Mouse (Mus musculus) forebrain, embryonic 16.5 days (tissue): ENCODE measurements around the gene Gm13102. TPM values are rescaled to one million over a fixed set of nuclear protein-coding genes. Genes with fewer than 3 reads are reported as not detected.
"Not testable (repeated sequence)": the region's sequence is repeated elsewhere in the genome, so short reads cannot be mapped to it uniquely, and the experiment has no call there.

ENCODE experiments used
- ATAC-seq: fragments of 200-750 bp; cut with Nextera tagmentation; 2 replicates; pipeline ENCODE4 v1.8.0; 2017; ENCODE audit warnings: mild to moderate bottlenecking, moderate library complexity
- H3K27ac ChIP-seq: fragments of 300-500 bp; sonication (generic); 2 replicates; pipeline ENCODE4 v1.5.1; 2014; ENCODE audit warnings: low read length, control low read depth
- H3K27me3 ChIP-seq: fragments of 300-500 bp; sonication (generic); replicated peaks from 2 replicates; pipeline ENCODE4 v1.6.1; 2014; ENCODE audit warnings: low read length; ENCODE audit not compliant: control insufficient read depth, insufficient read depth
- H3K36me3 ChIP-seq: fragments of 300-500 bp; sonication (generic); 2 replicates; pipeline ENCODE4 v1.6.1; 2014; ENCODE audit not compliant: control insufficient read depth, insufficient read depth
- H3K4me1 ChIP-seq: fragments of 300-500 bp; sonication (generic); replicated peaks from 2 replicates; pipeline ENCODE4 v1.6.1; 2014; ENCODE audit warnings: low read length; ENCODE audit not compliant: control insufficient read depth, insufficient read depth
- H3K4me2 ChIP-seq: fragments of 300-500 bp; sonication (generic); 2 replicates; pipeline ENCODE4 v1.6.1; 2014; ENCODE audit warnings: mild to moderate bottlenecking, low read length, control low read depth
- H3K4me3 ChIP-seq: fragments of 300-500 bp; sonication (generic); replicated peaks from 2 replicates; pipeline ENCODE4 v1.5.1; 2014; ENCODE audit warnings: mild to moderate bottlenecking, low read length, control low read depth
- H3K9ac ChIP-seq: fragments of 300-500 bp; sonication (generic); replicated peaks from 2 replicates; pipeline ENCODE4 v1.6.1; 2014; ENCODE audit warnings: low read depth, low read length, control low read depth
- H3K9me3 ChIP-seq: fragments of 300-500 bp; sonication (generic); 2 replicates; pipeline ENCODE4 v1.6.1; 2016; ENCODE audit warnings: low read length; ENCODE audit not compliant: control insufficient read depth
- WGBS: fragments of 180-500 bp; shearing (Covaris S2); extraction: QIAGEN DNeasy Blood & Tissue Kit; methylation state at CpG from one replicate; pipeline ENCODE4 v1.1.7; 2014; 5-methylcytosine and 5-hydroxymethylcytosine counted together
- polyA plus RNA-seq: library from polyadenylated mRNA; unstranded; fragments of >200 nt; fragmentation: Nextera tagmentation; extraction: Ambion mirVana; gene quantifications from 2 replicates; pipeline ENCODE4 v1.2.1, GENCODE M21; 2015

The Gm13102 gene
- not detected in 2 replicates for polyA plus RNA-seq

GRCm38 (mm10) chr4:144106174-144106573, at the start of gene Gm13102:
Gene Gm13102, plus strand, starts transcription at chr4:144106474.
- not testable (repeated sequence) for H3K9ac ChIP-seq, H3K27me3 ChIP-seq, H3K4me1 ChIP-seq, H3K36me3 ChIP-seq, ATAC-seq, H3K27ac ChIP-seq, H3K4me3 ChIP-seq, H3K9me3 ChIP-seq, H3K4me2 ChIP-seq
- no CpG with 5 or more reads among the region's 2 CpGs for WGBS

GRCm38 (mm10) chr4:144058826-144059225, 47.4 kb upstream of the Gm13102 start, which contains the start of gene Pramel4:
Gene Pramel4, plus strand, starts transcription at chr4:144059126.
- not testable (repeated sequence) for H3K36me3 ChIP-seq, H3K4me2 ChIP-seq, H3K9ac ChIP-seq, H3K4me1 ChIP-seq, H3K9me3 ChIP-seq, H3K27me3 ChIP-seq, H3K27ac ChIP-seq, H3K4me3 ChIP-seq, ATAC-seq
- WGBS: 91% methylated on average over 3 of the region's 3 CpGs

Other genes starting within 250 kb of the Gm13102 start
- gene Pramef6, start 206.1 kb upstream of the Gm13102 start, polyA plus RNA-seq: not detected in 2 replicates
- gene Pramef25, start 155.5 kb upstream of the Gm13102 start, polyA plus RNA-seq: not detected in 2 replicates
- gene Gm13101, start 139.5 kb upstream of the Gm13102 start, polyA plus RNA-seq: not detected in 2 replicates
- not detected in 2 replicates for gene Pramef17, start 112.1 kb upstream of the Gm13102 start, polyA plus RNA-seq
- not detected in 2 replicates for gene Pramel4, start 47.3 kb upstream of the Gm13102 start, polyA plus RNA-seq
- gene Oog3, start 56.2 kb downstream of the Gm13102 start, polyA plus RNA-seq: not detected in 2 replicates
- gene Oog2, start 84.2 kb downstream of the Gm13102 start, polyA plus RNA-seq: not detected in 2 replicates
- not detected in 2 replicates for gene C87977, start 106.8 kb downstream of the Gm13102 start, polyA plus RNA-seq
- gene Pramel5, start 174.0 kb downstream of the Gm13102 start, polyA plus RNA-seq: not detected in 2 replicates
- not detected in 2 replicates for gene Gm13128, start 223.8 kb downstream of the Gm13102 start, polyA plus RNA-seq